Mouse (Mus musculus) stomach, postnatal 0 days (tissue): Measurements from ENCODE around the gene Hspa12b.

ENCODE experiments used
- CTCF ChIP-seq: IDR thresholded peaks from 2 replicates; pipeline ENCODE4 v1.5.1; 2016; ENCODE audit warnings: antibody characterized with exemption, low read depth, mild to moderate bottlenecking, moderate library complexity
- EP300 ChIP-seq: optimal IDR thresholded peaks from 2 replicates; pipeline ENCODE3; 2016; ENCODE audit warnings: antibody characterized with exemption

DNA sequence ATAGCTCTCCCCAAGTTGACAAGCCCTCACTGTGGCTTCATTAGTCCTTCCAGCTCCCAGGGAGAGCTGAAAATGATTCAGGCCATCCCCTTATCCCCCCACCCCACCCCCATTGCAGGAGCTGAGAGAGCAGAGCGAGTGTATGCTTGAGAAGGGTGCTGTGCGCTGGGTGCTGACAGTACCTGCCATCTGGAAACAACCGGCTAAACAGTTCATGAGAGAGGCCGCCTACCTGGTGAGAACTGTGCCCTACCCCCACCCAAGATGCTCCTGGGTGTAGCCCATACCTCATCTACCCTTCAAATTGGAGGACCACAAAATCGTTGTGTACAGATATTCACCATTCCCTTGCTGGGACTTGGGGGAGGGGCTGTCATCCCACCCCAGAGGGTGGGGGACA, 12.2 kb downstream of the Hspa12b start:
- TF ChIP-seq CTCF (no peak), EP300 (no peak)
